Mouse (Mus musculus): ENCODE measurements around the gene Nlgn3. TPM values are rescaled to one million over a fixed set of nuclear protein-coding genes. Genes with fewer than 3 reads are reported as not detected.
A peak's percentile ranks its signal among the peaks of the same experiment; 100 is the strongest.
"Not testable (repeated sequence)": the region's sequence is repeated elsewhere in the genome, so short reads cannot be mapped to it uniquely, and the experiment has no call there.

Gene Nlgn3
- total and polyA plus RNA-seq, 2 experiments from 2014 or later = 81.1 to 158 TPM

DNA sequence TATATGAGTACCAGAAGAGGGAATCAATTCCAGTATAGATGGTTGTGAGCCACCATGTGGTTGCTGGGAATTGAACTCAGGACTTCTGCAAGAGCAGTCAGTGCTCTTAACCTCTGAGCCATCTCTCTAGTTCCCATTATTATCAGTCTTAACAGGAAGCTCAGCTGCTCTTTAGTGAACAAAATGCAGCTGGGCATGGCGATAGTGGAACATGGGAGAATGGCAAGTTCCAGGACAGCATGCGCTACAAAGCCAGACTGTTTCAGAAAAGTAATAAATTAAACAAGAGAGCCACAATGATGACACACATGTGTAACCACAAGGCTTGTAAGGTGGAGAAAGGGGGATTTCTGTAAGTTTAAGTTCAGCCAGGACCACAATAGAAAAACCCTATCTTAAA is 46.5 kb downstream of the Nlgn3 start:
- no peaks in the 10 kb centered on the region for H3K36me3 ChIP-seq (ENCODE audit: insufficient read depth)
- no peak for DNase-seq
- no peak for TF ChIP-seq CTCF (IDR thresholded peaks at IDR 0.05; ENCODE audit: low read depth)
- no peak overlapping the region for H3K27ac ChIP-seq (ENCODE audit: low read depth, low read length)
- ATAC-seq = no peak
- no peaks in the 10 kb centered on the region for H3K9me3 ChIP-seq (ENCODE audit: low read length)
- H3K4me3 ChIP-seq (ENCODE audit: low read depth, low read length) = no peak overlapping the region
- no peak overlapping the region for H3K4me2 ChIP-seq (ENCODE audit: low read depth)
- WGBS = 95% methylated on average over 2 of the region's 2 CpGs
- no peaks in the 10 kb centered on the region for H3K4me1 ChIP-seq (ENCODE audit: insufficient read depth)
- H3K27me3 ChIP-seq (ENCODE audit: insufficient read depth, low read length) = no peaks in the 10 kb centered on the region
- H3K9ac ChIP-seq = no peak overlapping the region

- no peak for TF ChIP-seq CTCF (IDR thresholded peaks at IDR 0.05; ENCODE audit: low read depth)
- peak overlapping the region; percentile 64; the same call in 1 of the 2 replicates for H3K27ac ChIP-seq (ENCODE audit: low read depth, low read length)
- no peak overlapping the region for H3K4me3 ChIP-seq (ENCODE audit: low read depth, low read length)
- H3K36me3 ChIP-seq (ENCODE audit: insufficient read depth) = no peaks in the 10 kb centered on the region
- DNase-seq (peak; percentile 23), ATAC-seq (peak; percentile 88)
- H3K9me3 ChIP-seq (ENCODE audit: low read length) = no peaks in the 10 kb centered on the region
- no peaks in the 10 kb centered on the region for H3K4me1 ChIP-seq (ENCODE audit: insufficient read depth)
- no peak overlapping the region for H3K9ac ChIP-seq
- H3K4me2 ChIP-seq (ENCODE audit: low read depth) = no peak overlapping the region
- 53% methylated on average over 4 of the region's 4 CpGs for WGBS
- no peaks in the 10 kb centered on the region for H3K27me3 ChIP-seq (ENCODE audit: insufficient read depth, low read length)
These were observed 47.5 kb downstream of the Nlgn3 start for GRCm38 (mm10) chrX:101346475-101346874.

DNA sequence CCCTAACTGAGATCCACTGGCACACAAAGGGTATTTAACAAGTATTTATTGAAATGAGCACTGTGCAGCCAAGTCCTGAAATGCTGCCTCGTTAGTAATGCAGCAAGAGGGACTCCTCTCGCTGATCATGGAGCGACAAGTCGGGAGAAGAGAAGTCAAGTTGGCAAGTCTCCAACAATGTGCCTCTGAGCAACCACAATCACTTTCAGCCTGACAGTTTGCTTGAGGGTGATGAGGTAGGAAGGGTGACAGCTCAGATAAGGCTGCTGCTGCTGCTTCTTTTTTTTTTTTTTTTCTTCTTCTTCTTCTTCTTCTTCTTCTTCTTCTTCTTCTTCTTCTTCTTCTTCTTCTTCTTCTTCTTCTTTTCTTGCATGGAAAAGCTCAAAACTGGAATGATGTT is 52.2 kb downstream of the Nlgn3 start:
- 30% methylated on average over 4 of the region's 4 CpGs for WGBS
- peak; percentile 37 for DNase-seq

GRCm38 (mm10) chrX:101358902-101359301 is 59.9 kb downstream of the Nlgn3 start:
- not testable (repeated sequence) for H3K9me3 ChIP-seq (ENCODE audit: low read length); H3K4me3 ChIP-seq (ENCODE audit: low read depth, low read length); H3K9ac ChIP-seq; H3K27me3 ChIP-seq (ENCODE audit: insufficient read depth, low read length); H3K36me3 ChIP-seq (ENCODE audit: insufficient read depth); DNase-seq; H3K4me1 ChIP-seq (ENCODE audit: insufficient read depth); H3K4me2 ChIP-seq (ENCODE audit: low read depth); H3K27ac ChIP-seq (ENCODE audit: low read depth, low read length); ATAC-seq
- WGBS = 68% methylated on average over 4 of the region's 4 CpGs
- TF ChIP-seq CTCF (IDR thresholded peaks at IDR 0.05; ENCODE audit: low read depth) = peak; percentile 19; the same call in 1 of the 2 replicates

More for the DNA sequence above, 52.2 kb downstream of the Nlgn3 start:
- H3K27ac ChIP-seq (ENCODE audit: low read depth, low read length) = no peak overlapping the region
- no peak overlapping the region for H3K4me3 ChIP-seq (ENCODE audit: low read depth, low read length)
- H3K4me2 ChIP-seq (ENCODE audit: low read depth) = no peak overlapping the region
- H3K27me3 ChIP-seq (ENCODE audit: insufficient read depth, low read length) = no peaks in the 10 kb centered on the region
- no peaks in the 10 kb centered on the region for H3K9me3 ChIP-seq (ENCODE audit: low read length)
- no peak for TF ChIP-seq CTCF (IDR thresholded peaks at IDR 0.05; ENCODE audit: low read depth)
- H3K36me3 ChIP-seq (ENCODE audit: insufficient read depth) = no peaks in the 10 kb centered on the region
- ATAC-seq = peak; percentile 56; the same call in 1 of the 2 replicates
- no peaks in the 10 kb centered on the region for H3K4me1 ChIP-seq (ENCODE audit: insufficient read depth)
- H3K9ac ChIP-seq = no peak overlapping the region

DNA sequence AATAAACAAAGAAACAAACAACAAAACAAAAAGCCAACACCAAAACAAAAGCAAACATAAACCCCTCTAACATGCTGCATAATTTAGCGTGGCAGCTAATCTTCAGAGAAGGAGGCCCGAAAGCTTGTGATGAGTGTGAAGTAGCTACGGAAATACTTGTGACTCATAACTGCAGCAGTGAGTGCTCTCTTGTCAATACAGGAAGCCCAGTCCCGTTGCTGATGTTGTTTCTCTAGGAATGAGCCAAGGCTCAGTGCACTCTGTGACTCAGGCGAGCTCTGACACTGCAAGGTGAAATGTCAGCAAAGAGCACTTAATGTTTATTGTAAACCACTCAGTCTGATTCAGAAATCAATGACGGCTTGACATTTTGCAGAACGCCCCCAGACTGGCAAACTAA is 70.0 kb downstream of the Nlgn3 start:
- no peak overlapping the region for H3K9ac ChIP-seq
- no peaks in the 10 kb centered on the region for H3K36me3 ChIP-seq (ENCODE audit: insufficient read depth)
- no peak for DNase-seq
- H3K4me2 ChIP-seq (ENCODE audit: low read depth) = no peak overlapping the region
- no peak for TF ChIP-seq CTCF (IDR thresholded peaks at IDR 0.05; ENCODE audit: low read depth)
- WGBS = 77% methylated on average over 7 of the region's 7 CpGs
- H3K9me3 ChIP-seq (ENCODE audit: low read length) = no peaks in the 10 kb centered on the region
- no peak overlapping the region for H3K27ac ChIP-seq (ENCODE audit: low read depth, low read length)
- H3K4me1 ChIP-seq (ENCODE audit: insufficient read depth) = no peaks in the 10 kb centered on the region
- ATAC-seq = no peak
- H3K4me3 ChIP-seq (ENCODE audit: low read depth, low read length) = no peak overlapping the region
- no peaks in the 10 kb centered on the region for H3K27me3 ChIP-seq (ENCODE audit: insufficient read depth, low read length)

GRCm38 (mm10) chrX:101370573-101370972 is 71.6 kb downstream of the Nlgn3 start:
- Histone ChIP-seq H3K9me3 (ENCODE audit: low read length) (no peaks in the 10 kb centered on the region), H3K9ac (no peak overlapping the region), H3K4me2 (ENCODE audit: low read depth) (no peak overlapping the region), H3K4me1 (ENCODE audit: insufficient read depth) (no peaks in the 10 kb centered on the region), H3K36me3 (ENCODE audit: insufficient read depth) (no peaks in the 10 kb centered on the region), H3K27me3 (ENCODE audit: insufficient read depth, low read length) (no peaks in the 10 kb centered on the region), H3K27ac (ENCODE audit: low read depth, low read length) (no peak overlapping the region), H3K4me3 (ENCODE audit: low read depth, low read length) (no peak overlapping the region)
- 67% methylated on average over 3 of the region's 3 CpGs for WGBS
- ATAC-seq = no peak
- TF ChIP-seq CTCF (IDR thresholded peaks at IDR 0.05; ENCODE audit: low read depth) = no peak
- no peak for DNase-seq

DNA sequence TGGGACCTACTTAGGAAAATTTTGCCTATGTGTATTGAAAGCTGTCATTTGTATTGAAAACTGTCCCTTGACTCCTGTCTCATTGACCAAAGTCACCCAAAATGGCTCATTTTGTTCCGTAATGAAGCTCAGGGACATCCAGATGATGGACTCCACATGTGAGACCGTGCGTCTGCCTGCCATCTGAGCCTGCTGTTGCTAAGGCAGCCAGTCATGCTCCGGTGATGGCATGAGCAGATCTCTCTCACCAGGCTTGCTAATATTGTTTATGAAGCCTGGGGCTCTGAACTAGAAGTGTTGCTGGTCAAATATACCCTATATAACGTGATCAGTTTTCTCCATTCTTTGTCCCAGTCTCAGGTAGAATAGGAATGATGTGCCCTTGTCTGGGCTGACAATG is 74.0 kb downstream of the Nlgn3 start:
- H3K9me3 ChIP-seq (ENCODE audit: low read length) = no peaks in the 10 kb centered on the region
- WGBS = 79% methylated on average over 5 of the region's 5 CpGs
- no peak for ATAC-seq
- H3K4me1 ChIP-seq (ENCODE audit: insufficient read depth) = no peaks in the 10 kb centered on the region
- no peak overlapping the region for H3K27ac ChIP-seq (ENCODE audit: low read depth, low read length)
- no peaks in the 10 kb centered on the region for H3K36me3 ChIP-seq (ENCODE audit: insufficient read depth)
- H3K9ac ChIP-seq = no peak overlapping the region
- H3K27me3 ChIP-seq (ENCODE audit: insufficient read depth, low read length) = no peaks in the 10 kb centered on the region
- H3K4me2 ChIP-seq (ENCODE audit: low read depth) = no peak overlapping the region
- DNase-seq = no peak
- no peak for TF ChIP-seq CTCF (IDR thresholded peaks at IDR 0.05; ENCODE audit: low read depth)
- no peak overlapping the region for H3K4me3 ChIP-seq (ENCODE audit: low read depth, low read length)

Other genes starting within 250 kb of the Nlgn3 start
- 0.15 and 0.24 TPM in 2 replicates for gene Tex11, start 239.5 kb upstream of the Nlgn3 start, total RNA-seq (2014; rRNA removed)
- gene Tex11, start 239.5 kb upstream of the Nlgn3 start, polyA plus RNA-seq (2015; fragmentation: Nextera tagmentation; extraction: Ambion mirVana) = 0.05 and 0.11 TPM in 2 replicates
- gene Slc7a3, start 213.1 kb upstream of the Nlgn3 start, total RNA-seq (2014; rRNA removed) = 14.8 and 22.7 TPM in 2 replicates
- 10.9 and 18.3 TPM in 2 replicates for gene Slc7a3, start 213.1 kb upstream of the Nlgn3 start, polyA plus RNA-seq (2015; fragmentation: Nextera tagmentation; extraction: Ambion mirVana)
- 52.4 and 52.7 TPM in 2 replicates for gene Snx12, start 76.6 kb upstream of the Nlgn3 start, total RNA-seq (2014; rRNA removed)
- 41.4 and 42.8 TPM in 2 replicates for gene Snx12, start 76.6 kb upstream of the Nlgn3 start, polyA plus RNA-seq (2015; fragmentation: Nextera tagmentation; extraction: Ambion mirVana)
- 6.8 and 8.7 TPM in 2 replicates for gene Foxo4, start 44.6 kb upstream of the Nlgn3 start, total RNA-seq (2014; rRNA removed)
- gene Foxo4, start 44.6 kb upstream of the Nlgn3 start, polyA plus RNA-seq (2015; fragmentation: Nextera tagmentation; extraction: Ambion mirVana) = 0.65 and 0.75 TPM in 2 replicates
- gene Gm614, start 35.2 kb upstream of the Nlgn3 start, total RNA-seq (2014; rRNA removed) = 0.52 TPM in 1 of 2 replicates, not detected in the other
- gene Gm614, start 35.2 kb upstream of the Nlgn3 start, polyA plus RNA-seq (2015; fragmentation: Nextera tagmentation; extraction: Ambion mirVana) = not detected in 2 replicates
- gene Il2rg, start 30.9 kb upstream of the Nlgn3 start, total RNA-seq (2014; rRNA removed) = 1.2 and 2.6 TPM in 2 replicates
- gene Il2rg, start 30.9 kb upstream of the Nlgn3 start, polyA plus RNA-seq (2015; fragmentation: Nextera tagmentation; extraction: Ambion mirVana) = 4.2 and 4.5 TPM in 2 replicates
- gene Gm20489, start 30.1 kb upstream of the Nlgn3 start, total RNA-seq (2014; rRNA removed) = not detected in 2 replicates
- gene Gm20489, start 30.1 kb upstream of the Nlgn3 start, polyA plus RNA-seq (2015; fragmentation: Nextera tagmentation; extraction: Ambion mirVana) = not detected in 2 replicates
- 22.0 and 35.7 TPM in 2 replicates for gene Med12, start 25.1 kb upstream of the Nlgn3 start, total RNA-seq (2014; rRNA removed)
- gene Med12, start 25.1 kb upstream of the Nlgn3 start, polyA plus RNA-seq (2015; fragmentation: Nextera tagmentation; extraction: Ambion mirVana) = 7.3 and 14.4 TPM in 2 replicates
- 2.4 and 2.5 TPM in 2 replicates for gene Gjb1, start 77.2 kb downstream of the Nlgn3 start, total RNA-seq (2014; rRNA removed)
- gene Gjb1, start 77.2 kb downstream of the Nlgn3 start, polyA plus RNA-seq (2015; fragmentation: Nextera tagmentation; extraction: Ambion mirVana) = 2.1 and 2.2 TPM in 2 replicates
- gene Zmym3, start 121.7 kb downstream of the Nlgn3 start, total RNA-seq (2014; rRNA removed) = 197 and 199 TPM in 2 replicates
- gene Zmym3, start 121.7 kb downstream of the Nlgn3 start, polyA plus RNA-seq (2015; fragmentation: Nextera tagmentation; extraction: Ambion mirVana) = 94.7 and 102 TPM in 2 replicates
- 379 and 402 TPM in 2 replicates for gene Nono, start 130.2 kb downstream of the Nlgn3 start, total RNA-seq (2014; rRNA removed)
- 246 and 266 TPM in 2 replicates for gene Nono, start 130.2 kb downstream of the Nlgn3 start, polyA plus RNA-seq (2015; fragmentation: Nextera tagmentation; extraction: Ambion mirVana)
- 0.86 and 4.2 TPM in 2 replicates for gene Itgb1bp2, start 149.9 kb downstream of the Nlgn3 start, total RNA-seq (2014; rRNA removed)
- gene Itgb1bp2, start 149.9 kb downstream of the Nlgn3 start, polyA plus RNA-seq (2015; fragmentation: Nextera tagmentation; extraction: Ambion mirVana) = 0.61 and 0.75 TPM in 2 replicates
- gene Taf1, start 233.6 kb downstream of the Nlgn3 start, total RNA-seq (2014; rRNA removed) = 38.5 and 44.8 TPM in 2 replicates
- 6.3 and 12.2 TPM in 2 replicates for gene Taf1, start 233.6 kb downstream of the Nlgn3 start, polyA plus RNA-seq (2015; fragmentation: Nextera tagmentation; extraction: Ambion mirVana)

Data from forebrain, postnatal 0 days (tissue).